Mouse (Mus musculus) left cerebral cortex, postnatal 36 days (tissue): ENCODE data around the gene Fam111a. TPM values are rescaled to one million over a fixed set of nuclear protein-coding genes. Genes with fewer than 3 reads are reported as not detected.
"Not testable (repeated sequence)": the region's sequence is repeated elsewhere in the genome, so short reads cannot be mapped to it uniquely, and the experiment has no call there.

ENCODE experiments used
- DNase-seq, 2 experiments: peaks; one replicate each; pipeline ENCODE4 v3.0.0; 2021 to 2022; ENCODE audit warnings: low spot score in 2 of 2, mixed read lengths in 1 of 2
- intact Hi-C: fragments of 180-260 bp; cut with DNase I; formaldehyde crosslinking; loops from one replicate; pipeline ENCODE4 v1.15.1; 2025
- total RNA-seq, 2 experiments: library from RNA; stranded (reverse); gene quantifications; 2 replicates each; pipeline ENCODE4 v1.2.3; 2021

The Fam111a gene
- 1 to 10 TPM; 1.9 to 2.1 TPM for total RNA-seq

DNA sequence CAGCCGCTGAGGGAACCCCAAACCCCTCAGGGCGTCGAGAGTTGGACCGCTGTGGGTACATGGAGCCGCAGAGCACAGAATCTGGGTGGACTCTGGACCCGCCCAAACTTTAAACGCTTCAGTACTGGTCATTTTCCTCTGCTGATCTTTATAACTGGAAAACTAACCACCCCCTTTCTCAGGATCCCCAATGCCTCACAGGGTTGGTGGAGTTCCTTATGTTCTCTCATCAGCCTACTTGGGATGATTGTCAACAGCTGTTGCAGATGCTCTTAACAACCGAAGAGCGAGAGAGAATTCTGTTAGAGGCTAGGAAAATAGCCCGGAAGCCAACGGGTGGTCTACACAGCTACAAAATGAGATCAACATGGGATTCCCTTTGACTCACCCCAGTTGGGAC is at the start of gene Fam111a:
Gene Fam111a (plus strand): TSS at position 301 of the 400 bp plus-strand sequence.
- DNase-seq, intact Hi-C loops: not testable (repeated sequence)

DNA sequence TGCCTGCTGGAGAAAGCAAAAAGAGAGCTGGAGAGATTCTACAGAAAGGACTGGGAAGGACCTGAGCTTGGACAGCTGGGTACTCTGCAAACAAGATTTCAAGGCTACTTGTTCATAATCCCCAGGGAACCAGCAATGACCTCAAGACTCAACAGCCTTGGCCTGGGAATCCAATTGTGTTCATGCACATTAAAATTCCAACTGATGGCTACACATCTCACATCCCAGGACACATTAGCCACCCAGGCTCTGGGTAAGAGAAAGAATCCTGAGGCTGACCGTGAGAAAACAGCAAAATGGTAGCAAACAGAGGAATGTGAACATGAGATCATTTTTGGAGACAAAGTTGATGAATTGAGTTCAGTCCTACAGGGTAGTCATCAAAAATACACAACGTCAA is 49.3 kb upstream of the Fam111a start:
- intact Hi-C loops, result no loop called here
- DNase-seq, result no peak

DNA sequence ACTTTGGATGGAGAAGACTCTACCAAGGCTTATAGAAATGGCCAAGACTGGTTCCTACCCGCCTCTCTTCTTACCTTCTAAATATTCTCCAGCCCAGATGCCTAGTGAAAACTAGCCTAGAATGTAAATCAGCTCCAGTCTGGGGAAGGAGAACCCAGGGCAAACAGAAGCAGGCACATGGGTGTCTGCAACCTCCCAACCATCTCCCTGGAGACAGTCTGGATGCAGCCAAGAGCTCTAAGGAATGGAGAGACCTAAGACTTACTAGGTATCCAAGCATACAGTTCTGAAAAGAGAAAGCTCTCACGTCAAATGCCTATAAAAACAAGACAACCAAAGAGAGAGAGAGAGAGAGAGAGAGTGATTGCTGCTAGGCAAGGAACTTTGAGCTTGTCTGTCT is 47.6 kb upstream of the Fam111a start:
- intact Hi-C loops, result no loop called here
- no peak for DNase-seq

DNA sequence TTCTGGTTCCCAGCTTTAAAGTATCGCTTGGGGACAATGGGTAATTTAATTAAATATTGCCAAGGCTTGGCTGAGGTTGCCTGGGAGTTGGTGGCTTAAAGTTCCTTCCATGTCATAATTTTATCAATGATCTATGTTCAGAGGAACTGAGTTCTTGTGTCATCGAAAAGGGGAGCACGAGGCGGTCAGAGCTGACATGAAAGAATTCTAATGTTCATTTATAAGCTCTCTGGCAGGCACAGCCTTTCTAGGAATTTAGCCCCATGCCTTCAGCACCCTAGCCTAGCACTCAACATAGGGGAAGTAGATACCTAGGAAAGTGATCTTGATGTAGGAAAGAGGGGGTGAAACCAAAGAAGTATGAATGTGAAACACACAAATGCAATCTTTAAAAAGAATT is 47.2 kb upstream of the Fam111a start:
- no peak for DNase-seq
- intact Hi-C loops, result no loop called here

DNA sequence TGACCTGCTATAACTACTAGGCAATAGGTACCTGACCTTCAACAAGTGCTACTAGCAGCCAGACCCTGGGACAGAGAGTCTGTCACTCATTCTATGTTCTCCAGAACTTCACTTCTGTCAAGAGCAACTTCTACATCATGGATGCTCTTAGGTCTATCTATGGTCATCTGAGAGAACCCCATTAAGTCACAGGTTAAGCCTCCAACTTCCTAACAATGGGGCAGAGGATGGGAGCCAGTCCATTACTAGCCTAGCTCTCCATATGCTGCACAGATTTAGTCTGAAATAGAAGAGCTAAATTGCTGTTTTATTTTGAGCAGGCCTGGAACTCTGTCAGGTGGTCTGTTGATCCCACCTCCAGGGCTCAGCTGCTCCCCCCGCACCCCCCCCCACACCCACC is 46.6 kb upstream of the Fam111a start:
- intact Hi-C loops, result no loop called here
- DNase-seq, result no peak

DNA sequence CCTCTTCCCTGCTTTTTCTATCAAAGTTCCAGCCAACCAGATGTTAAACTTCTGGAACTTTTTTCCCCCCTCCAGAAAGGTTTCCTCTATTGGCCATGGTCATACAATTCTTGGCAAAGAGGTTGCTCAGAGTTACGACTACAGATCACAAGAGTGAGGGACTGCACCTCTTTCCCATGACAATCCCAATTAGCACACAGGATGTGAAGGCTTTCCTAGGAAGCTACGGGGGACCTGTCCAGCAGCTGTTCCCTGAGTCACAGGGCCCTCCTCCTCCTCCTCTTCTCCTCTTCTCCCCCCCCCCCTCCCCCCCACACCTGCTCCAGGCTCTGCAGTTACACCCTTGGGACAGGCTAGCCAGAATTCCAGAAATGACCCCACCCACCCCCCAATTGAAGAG is 46.1 kb upstream of the Fam111a start:
- intact Hi-C loops, result no loop called here
- no peak for DNase-seq

DNA sequence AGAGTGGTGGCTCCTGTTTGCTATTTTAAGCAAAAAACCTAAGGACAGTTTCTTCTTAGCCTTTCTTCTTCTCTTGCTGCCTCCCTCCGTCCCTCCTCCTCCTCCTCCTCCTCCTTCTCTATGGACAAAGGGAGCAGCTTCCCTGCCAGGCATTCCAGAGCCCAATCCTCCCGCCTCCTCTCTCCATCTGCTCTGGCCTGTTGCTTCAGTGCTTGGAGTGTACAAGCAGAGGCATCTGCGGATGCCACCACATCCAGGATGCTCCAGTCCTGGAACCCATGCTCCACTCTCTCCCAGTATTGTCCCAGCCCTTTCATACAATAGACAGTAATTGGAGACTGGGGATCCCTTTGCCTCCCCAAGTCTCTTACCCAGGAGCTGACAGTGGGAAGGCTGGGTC is 45.4 kb upstream of the Fam111a start:
- peak; percentile 80 to 81 for DNase-seq
- intact Hi-C loops, result loop anchor here (5.0 kb wide), 4 partner anchors 33 to 493 kb away; partner anchors contain the start of genes Lpxn and Zfp91

DNA sequence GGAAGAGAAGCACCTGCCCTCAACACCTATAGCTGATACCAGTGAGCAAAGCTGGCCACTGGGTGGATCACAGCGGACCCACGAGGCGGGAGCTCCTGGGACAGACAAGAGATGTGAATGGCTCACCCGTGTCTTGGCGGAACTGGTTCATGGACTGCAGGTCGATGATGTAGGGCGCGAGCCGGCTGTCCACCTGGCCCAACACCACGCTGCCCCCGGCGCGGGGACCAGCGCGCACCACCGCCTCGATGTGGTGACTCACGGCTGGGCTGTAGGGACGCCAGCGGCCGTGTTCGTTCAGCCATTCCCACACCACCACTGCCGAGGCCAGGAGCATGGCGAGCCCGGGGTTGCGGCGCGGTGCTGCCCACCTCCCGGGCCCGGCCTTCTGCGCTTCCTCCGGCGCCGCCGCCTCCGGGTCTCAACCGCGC is 44.6 kb upstream of the Fam111a start:
- peak; percentile 63 to 72 for DNase-seq
- intact Hi-C loops, result loop anchor here (5.0 kb wide), 4 partner anchors 34 to 494 kb away; partner anchors contain the start of genes Lpxn and Zfp91

DNA sequence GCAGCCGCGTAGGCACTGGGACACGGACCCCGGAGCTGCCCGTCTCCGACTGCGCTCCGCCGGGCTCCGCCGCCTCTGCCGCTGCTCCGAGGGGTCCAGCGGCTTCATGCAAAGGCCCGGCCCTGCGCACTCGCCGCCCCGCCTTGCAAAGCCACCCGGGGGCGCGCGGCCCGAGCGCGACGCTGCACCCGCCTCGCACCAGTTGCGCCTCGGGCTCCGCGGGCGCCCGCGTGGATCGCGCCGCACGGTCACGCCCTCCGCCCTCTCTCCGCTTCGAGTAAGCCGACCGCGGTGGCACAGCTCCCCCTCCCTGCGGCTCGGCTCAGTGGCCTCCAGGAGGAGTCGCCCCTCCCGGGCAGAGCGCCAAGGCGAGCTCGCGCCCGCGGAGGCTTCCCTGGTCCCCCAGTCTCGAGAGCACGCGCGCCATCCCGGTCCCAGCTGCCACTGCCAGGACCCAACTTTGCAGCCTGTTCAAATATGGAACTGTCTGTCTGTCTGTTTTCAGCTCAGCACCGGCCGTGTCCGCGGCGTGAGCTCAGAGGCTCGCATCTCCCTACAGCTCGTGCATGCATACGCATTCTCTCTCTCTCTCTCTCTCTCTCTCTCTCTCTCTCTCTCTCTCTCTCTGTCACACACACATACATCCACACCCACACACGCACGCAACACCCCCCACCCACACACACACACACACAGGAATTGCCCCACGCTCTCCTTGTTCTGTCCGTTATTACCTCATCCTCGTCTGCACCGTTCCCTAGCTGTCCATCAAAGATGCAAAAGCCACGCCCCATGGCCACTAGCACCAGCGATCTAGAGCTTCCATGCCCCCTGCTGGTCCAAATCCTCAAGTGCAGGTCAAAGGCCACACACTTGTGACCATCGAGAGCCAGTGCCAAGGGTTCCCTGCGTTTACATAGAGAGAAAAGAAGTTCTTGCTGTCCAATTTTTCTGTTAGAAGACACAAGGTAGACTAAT is 43.9 kb upstream of the Fam111a start, which contains the start of gene Dtx4:
Gene Dtx4 (minus strand): TSS at position 85 of the 978 bp plus-strand sequence.
- intact Hi-C loops, result loop anchor here (5.0 kb wide), 4 partner anchors 34 to 494 kb away; partner anchors contain the start of genes Lpxn and Zfp91
- DNase-seq, result peak; percentile 88 to 93

DNA sequence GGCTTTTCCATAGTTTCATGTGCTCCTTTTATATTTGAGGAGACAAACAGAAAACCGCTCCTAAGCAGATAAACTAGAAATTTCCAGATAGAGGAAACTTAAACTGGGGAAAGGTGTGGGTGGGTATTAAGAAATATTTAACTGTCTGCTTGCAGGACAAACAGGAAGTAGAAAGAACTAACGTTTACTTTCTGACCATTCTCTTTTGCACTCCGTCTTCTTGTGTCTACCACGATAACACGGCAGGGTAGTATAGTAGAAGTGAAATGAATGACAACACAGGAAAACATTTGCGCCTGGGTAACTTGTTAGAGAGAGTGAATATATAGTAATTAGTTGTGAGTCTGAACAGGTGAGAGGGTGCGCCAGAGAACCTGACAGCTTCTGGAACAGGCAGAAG is 42.8 kb upstream of the Fam111a start:
- intact Hi-C loops, result loop anchor here (5.0 kb wide), 4 partner anchors 35 to 495 kb away; partner anchors contain the start of genes Lpxn and Zfp91
- no peak for DNase-seq

DNA sequence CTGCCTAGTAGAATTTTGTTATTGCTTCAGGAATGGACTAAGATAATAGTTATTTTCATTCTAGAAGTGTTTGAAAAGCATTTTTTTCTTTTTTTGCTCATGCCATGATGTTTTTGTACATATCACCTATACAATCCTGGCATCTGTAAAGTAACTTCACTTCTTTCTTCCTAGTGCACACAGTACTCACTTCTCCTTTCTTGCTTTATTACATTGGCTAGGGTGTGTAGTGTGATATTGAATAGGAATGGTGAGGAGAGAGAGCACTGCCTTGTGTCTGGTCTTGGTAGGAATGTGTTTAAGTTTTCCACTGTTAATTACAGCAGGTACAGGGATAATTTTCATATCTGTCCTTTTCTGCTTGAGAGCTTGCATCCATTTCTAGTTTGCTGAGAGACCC is 30.9 kb upstream of the Fam111a start:
- DNase-seq, result no peak
- intact Hi-C loops, result no loop called here

DNA sequence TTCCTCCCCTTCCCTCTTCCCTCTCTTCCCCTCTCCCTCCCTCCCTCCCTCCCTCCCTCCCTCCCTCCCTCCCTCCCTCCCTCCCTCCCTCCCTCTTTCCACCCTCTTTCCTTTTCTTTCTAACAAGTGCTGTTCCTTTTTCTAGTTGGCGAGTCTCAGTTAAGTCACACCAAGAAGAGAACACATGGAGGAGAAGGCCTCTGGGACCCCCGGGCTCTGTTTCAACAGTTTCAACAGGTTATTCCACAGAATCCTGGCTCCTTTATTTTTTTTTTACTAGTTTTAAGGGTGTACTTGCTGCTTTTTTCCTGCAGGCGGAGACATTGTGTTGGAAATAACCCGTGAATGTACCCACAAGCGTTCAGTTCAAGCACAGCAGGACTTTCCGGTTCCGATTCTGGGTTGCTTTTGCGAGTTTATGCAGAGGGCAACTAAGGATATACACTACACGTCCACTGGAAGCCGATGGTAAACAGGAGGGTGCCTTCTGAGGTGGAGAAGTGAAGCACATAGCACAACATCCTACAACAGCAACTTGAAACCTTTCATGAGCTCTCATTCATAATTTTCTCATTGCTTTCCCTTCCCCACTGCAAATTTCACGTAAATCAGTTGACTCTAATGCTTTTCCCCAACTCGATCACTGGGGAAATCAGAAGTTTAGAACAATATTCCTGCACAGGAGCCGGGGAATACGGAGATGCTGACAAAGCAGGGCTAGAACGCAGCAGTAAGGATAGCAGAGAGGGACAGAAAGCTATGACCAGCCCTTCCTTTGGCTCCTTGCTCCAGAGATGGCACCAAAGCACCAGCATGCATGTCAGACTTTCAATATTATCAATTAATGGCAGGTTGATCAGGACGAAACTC is 27.6 kb upstream of the Fam111a start:
- intact Hi-C loops, result loop anchor here (1.0 to 2.0 kb wide), 3 partner anchors 74 to 302 kb away; partner anchors contain the start of genes Lpxn and Zfp91
- peak; percentile 47 to 66 for DNase-seq

DNA sequence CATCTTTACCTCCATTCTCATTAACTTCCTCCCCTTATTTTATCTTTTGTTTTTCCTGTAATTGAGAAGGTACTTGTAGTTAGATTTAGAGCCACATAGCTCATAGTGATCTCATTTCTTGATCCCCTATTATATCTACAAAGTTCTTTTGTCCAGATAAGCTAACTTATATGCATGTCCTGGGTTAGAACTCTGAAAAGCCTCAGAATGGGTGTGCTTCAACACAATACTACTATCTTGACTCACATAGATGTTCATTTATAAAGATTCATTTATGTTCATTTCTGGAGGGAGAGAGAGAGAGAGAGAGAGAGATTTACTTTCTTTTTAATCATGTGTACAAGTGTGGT is 27.0 kb upstream of the Fam111a start:
- intact Hi-C loops, result loop anchor here (1.0 to 2.0 kb wide), 3 partner anchors 74 to 302 kb away; partner anchors contain the start of genes Lpxn and Zfp91
- no peak for DNase-seq

DNA sequence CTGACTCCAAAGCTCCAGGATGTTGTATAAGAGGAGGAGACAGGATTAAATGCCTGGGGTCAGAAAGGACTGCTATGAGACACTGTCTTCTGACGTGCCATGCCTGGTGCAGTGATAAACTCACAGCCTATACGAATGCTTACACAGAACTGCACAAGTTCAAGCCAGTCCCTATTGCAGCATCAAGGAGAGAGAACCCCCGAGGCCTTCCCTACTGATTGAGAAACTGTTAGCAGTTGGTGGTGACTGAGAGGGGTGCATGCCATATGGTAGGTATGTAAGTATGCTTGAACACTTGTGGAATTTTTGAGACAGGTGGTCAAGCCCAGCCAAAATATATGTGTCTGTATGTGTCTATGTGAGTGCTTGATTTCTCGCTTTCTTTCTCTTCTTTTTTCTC is 22.2 kb upstream of the Fam111a start:
- DNase-seq, result no peak
- intact Hi-C loops, result no loop called here

DNA sequence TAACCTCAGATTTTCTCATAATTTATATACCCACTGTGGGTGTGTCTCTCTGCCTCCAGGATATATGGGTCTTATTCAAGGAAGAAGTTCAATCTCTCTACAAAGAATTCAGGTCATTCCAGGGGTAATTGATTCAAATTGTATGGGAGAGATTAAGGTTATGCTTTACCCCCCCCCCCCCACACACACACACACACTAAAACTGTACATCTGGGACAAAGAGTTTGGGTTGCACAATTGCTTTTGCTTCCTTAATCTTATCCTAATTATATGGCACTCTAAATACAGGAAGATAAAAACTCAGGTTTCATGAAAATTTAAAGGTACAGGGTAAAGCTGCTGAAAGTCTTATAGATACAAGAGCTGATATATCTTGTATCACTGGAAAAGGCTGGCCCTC is 8.4 kb upstream of the Fam111a start:
- no peak for DNase-seq
- intact Hi-C loops, result no loop called here

DNA sequence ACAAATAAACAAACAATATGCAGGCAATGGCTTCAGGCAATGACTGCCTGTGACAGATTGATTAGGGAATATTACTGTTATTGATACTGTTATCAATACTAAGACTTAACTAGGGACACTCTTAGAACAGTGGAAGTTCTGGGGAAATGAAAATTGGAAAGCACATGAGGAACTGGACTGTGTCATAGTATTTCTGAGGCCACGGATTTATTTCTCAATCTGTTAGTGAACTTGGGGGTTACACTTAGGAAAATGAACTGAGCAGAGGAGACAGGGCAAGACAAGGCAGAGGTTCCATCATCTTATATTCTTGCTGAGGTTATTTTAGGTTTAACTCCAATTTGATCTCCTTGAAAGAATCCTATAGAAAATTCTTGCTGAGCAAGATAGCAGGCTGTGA is 5.6 kb upstream of the Fam111a start:
- intact Hi-C loops, result no loop called here
- DNase-seq, result no peak

DNA sequence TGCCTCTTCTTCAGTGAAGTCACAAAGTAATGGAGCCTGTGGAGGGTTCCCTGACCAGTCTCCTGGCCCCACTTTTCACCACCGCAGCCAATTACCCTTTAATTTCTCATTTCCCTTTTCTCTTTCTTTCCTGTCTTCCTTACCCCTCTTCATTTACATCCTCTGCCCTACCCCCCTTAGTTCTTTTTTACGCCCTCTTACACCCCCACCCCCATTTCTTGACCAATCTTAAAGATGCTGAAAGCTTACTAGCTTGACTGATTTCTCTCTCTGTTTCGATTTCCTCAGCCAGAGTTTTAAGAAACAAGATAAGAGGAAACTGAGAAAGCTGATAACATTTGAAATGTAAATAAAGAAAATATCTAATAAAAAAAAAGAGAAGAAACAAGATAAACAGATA is 4.8 kb upstream of the Fam111a start:
- DNase-seq, result no peak
- intact Hi-C loops, result no loop called here

DNA sequence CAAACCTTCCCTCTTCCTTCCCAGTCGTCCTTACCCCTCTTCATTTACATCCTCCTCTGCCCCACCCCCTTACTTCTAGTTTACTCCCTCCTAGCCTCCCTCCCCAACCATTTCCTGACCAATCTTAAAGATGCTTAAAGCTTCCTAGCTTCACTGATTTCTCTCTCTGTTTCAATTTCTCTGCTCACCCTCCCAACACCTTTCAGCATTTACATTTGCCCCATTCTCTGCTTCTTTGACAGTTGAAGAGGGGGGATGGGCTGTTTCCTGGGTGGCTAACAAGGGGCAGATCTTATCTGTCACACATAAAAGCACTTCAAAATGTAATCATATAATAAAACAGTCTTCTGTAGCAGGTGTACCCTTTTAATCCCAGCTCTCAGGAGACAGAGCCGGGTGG is 3.9 kb upstream of the Fam111a start:
- intact Hi-C loops, result no loop called here

DNA sequence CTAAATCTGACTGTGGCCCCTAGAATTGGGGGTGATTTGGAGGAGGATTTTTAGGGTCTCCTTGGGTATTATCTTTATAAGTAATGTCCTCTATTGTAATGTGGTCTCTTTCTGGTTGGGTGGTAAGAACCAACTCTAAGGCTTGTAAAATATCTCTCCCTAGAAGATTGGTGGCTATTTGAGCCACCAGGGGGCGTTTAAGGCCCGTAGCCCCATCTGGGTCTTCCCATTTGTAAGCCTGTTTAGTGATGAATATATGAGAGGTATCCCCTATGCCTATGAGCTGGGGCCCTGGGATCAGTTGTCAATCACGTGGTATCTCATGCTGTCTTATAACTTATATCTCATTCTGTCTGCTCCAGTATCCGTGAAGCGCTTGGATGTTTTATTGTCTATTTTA is 3.6 kb downstream of the Fam111a start:
- intact Hi-C loops, result no loop called here
- DNase-seq, result no peak

More for the DNA sequence above, 3.9 kb upstream of the Fam111a start:
- DNase-seq, result no peak
